Mouse (Mus musculus) forebrain, embryonic 11.5 days (tissue): ENCODE measurements around the gene Efl1. TPM values are rescaled to one million over a fixed set of nuclear protein-coding genes. Genes with fewer than 3 reads are reported as not detected.

Source experiments
- ATAC-seq: fragments of 200-750 bp; cut with Nextera tagmentation; replicated peaks from 2 replicates; pipeline ENCODE4 v1.8.0; 2017; ENCODE audit warnings: moderate TSS enrichment; ENCODE audit not compliant: low FRiP score
- DNase-seq: peaks from one replicate; pipeline ENCODE4 v3.0.0-alpha.2; 2017; ENCODE audit warnings: low spot score
- H3K27ac ChIP-seq: fragments of 300-500 bp; sonication (generic); 2 replicates; pipeline ENCODE4 v1.5.1; 2014; ENCODE audit warnings: low read depth, low read length
- H3K27me3 ChIP-seq: fragments of 300-500 bp; sonication (generic); 2 replicates; pipeline ENCODE4 v1.6.1; 2014; ENCODE audit warnings: mild to moderate bottlenecking, low read length, mixed read lengths; ENCODE audit not compliant: control insufficient read depth, insufficient read depth
- H3K36me3 ChIP-seq: fragments of 300-500 bp; sonication (generic); 2 replicates; pipeline ENCODE4 v1.6.1; 2014; ENCODE audit warnings: mild to moderate bottlenecking, low read length, moderate library complexity, mixed read lengths; ENCODE audit not compliant: control insufficient read depth, insufficient read depth
- H3K4me1 ChIP-seq: fragments of 300-500 bp; sonication (generic); replicated peaks from 2 replicates; pipeline ENCODE4 v1.6.1; 2014; ENCODE audit warnings: low read length, mixed read lengths; ENCODE audit not compliant: control insufficient read depth, insufficient read depth
- H3K4me2 ChIP-seq: fragments of 300-500 bp; sonication (generic); 2 replicates; pipeline ENCODE4 v1.6.1; 2014; ENCODE audit warnings: low read depth, mild to moderate bottlenecking, low read length, moderate library complexity, mixed read lengths; ENCODE audit not compliant: severe bottlenecking
- H3K4me3 ChIP-seq: fragments of 300-500 bp; sonication (generic); 2 replicates; pipeline ENCODE4 v1.5.1; 2014; ENCODE audit warnings: low read depth, low read length
- H3K9ac ChIP-seq: fragments of 300-500 bp; sonication (generic); 2 replicates; pipeline ENCODE4 v1.6.1; 2014; ENCODE audit warnings: low read length
- H3K9me3 ChIP-seq: fragments of 300-500 bp; sonication (generic); 2 replicates; pipeline ENCODE4 v1.6.1; 2016; ENCODE audit warnings: low read length, mixed read lengths; ENCODE audit not compliant: control insufficient read depth
- WGBS: fragments of 180-500 bp; shearing (Covaris S2); extraction: QIAGEN DNeasy Blood & Tissue Kit; methylation state at CpG from one replicate; pipeline ENCODE4 v1.1.7; 2014; 5-methylcytosine and 5-hydroxymethylcytosine counted together
- polyA plus RNA-seq: library from polyadenylated mRNA; unstranded; fragments of >200 nt; fragmentation: Nextera tagmentation; extraction: Ambion mirVana; gene quantifications from 2 replicates; pipeline ENCODE4 v1.2.1, GENCODE M21; 2014

Gene Efl1
- polyA plus RNA-seq, 1 experiment from 2014 or later = 18.6 TPM

- WGBS = 64% methylated on average over 1 of the region's 1 CpGs
- Histone ChIP-seq H3K27me3 (no peaks in the 10 kb centered on the region), H3K4me2 (no peak overlapping the region), H3K4me1 (no peaks in the 10 kb centered on the region), H3K4me3 (no peak overlapping the region), H3K36me3 (no peaks in the 10 kb centered on the region), H3K27ac (no peak overlapping the region), H3K9me3 (no peaks in the 10 kb centered on the region), H3K9ac (no peak overlapping the region)
- DNase-seq (peak; percentile 26), ATAC-seq (no peak)
These were observed 174.1 kb downstream of the Efl1 start for GRCm38 (mm10) chr7:82822528-82822927.

Other genes starting within 250 kb of the Efl1 start
- gene Saxo2, start 86 bp upstream of the Efl1 start, polyA plus RNA-seq = 6.4 and 7.8 TPM in 2 replicates
- gene Mex3b, start 218.7 kb downstream of the Efl1 start, polyA plus RNA-seq = 36.0 and 42.7 TPM in 2 replicates